In the genomic region with DNA sequence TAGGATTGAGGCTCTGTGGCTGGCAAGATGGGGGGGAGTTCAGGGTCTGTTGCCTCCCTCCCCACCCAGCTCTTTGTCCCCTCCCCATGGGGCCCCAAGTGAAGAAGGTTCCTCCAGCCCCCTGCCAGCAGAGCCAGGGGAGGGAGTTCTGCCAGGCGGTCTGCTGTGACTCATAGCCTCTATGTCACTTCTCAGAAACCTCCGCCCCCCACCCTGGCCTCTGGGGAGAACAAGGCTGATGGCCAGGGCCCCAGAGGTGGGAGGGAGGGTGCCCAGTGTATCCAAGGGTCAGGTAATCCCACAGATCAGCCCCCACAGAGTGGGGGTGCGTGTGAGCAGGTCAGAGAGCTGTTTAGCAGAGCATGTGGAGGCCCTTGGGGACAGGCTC, we compare ENCODE assay signal across 7 mouse cellular contexts. TPM values are rescaled to one million over a fixed set of nuclear protein-coding genes. Genes with fewer than 3 reads are reported as not detected.
A peak's percentile ranks its signal among the peaks of the same experiment; 100 is the strongest.
DNase-seq lines count a peak whose midpoint lies in the region; TF ChIP-seq lines count a peak whose summit lies in the region.

No protein-coding gene starts in this region.

- DNase-seq in thymus, adult 2 months: no peak
- no peak for DNase-seq in thymus, postnatal 10 days (ENCODE audit: low spot score in 2 of 2)
- DNase-seq in heart, postnatal 10 days: peak; percentile 67 to 78
- DNase-seq in limb, embryonic 10.5 days (ENCODE audit: low spot score): no peak
- no peak for DNase-seq in embryo, embryonic 10.5 days (ENCODE audit: low spot score)

- H3K79me2 ChIP-seq in myocyte (ENCODE audit: control insufficient read depth, insufficient read depth): peaks cover 59% of the 10 kb centered on the region

- no peak for TF ChIP-seq POLR2A in thymus, adult 2 months (IDR thresholded peaks at IDR 0.05; ENCODE audit: control insufficient read depth, extremely low read depth, insufficient read depth, low read length, poor library complexity)
- no peak for TF ChIP-seq POLR2A in bone marrow macrophage, adult 2 months (IDR thresholded peaks at IDR 0.05; ENCODE audit: borderline replicate concordance, low read depth, low read length)
- TF ChIP-seq POLR2A in myocyte (IDR thresholded peaks at IDR 0.05; ENCODE audit: insufficient read length, low read depth): peak; percentile 37

- H3K27ac ChIP-seq in thymus, adult 2 months (ENCODE audit: control insufficient read depth, insufficient read depth, low read length): peak overlapping the region; percentile 92; the same call in 1 of the 2 replicates
- peak overlapping the region; percentile 94 for H3K27ac ChIP-seq in bone marrow macrophage, adult 2 months (ENCODE audit: insufficient read depth, low read depth, low read length)
- H3K27ac ChIP-seq in limb, embryonic 10.5 days: peak overlapping the region; percentile 100

- H3K4me1 ChIP-seq in thymus, adult 2 months (replicated peaks; ENCODE audit: control insufficient read depth, insufficient read depth, low read length): peaks cover 41% of the 10 kb centered on the region
- H3K4me1 ChIP-seq in bone marrow macrophage, adult 2 months (ENCODE audit: control insufficient read depth, insufficient read depth, low read length): peaks cover 31% of the 10 kb centered on the region
- peaks cover 65% of the 10 kb centered on the region for H3K4me1 ChIP-seq in limb, embryonic 10.5 days

- H3K4me2 ChIP-seq in myocyte (ENCODE audit: low read depth): peak overlapping the region; percentile 97

- peak overlapping the region; percentile 96; the same call in 1 of the 2 replicates for H3K4me3 ChIP-seq in thymus, adult 2 months (ENCODE audit: control insufficient read depth, insufficient read depth, low read length)
- H3K4me3 ChIP-seq in bone marrow macrophage, adult 2 months (ENCODE audit: insufficient read depth, low read length): peak overlapping the region; percentile 73
- peak overlapping the region; percentile 93 for H3K4me3 ChIP-seq in limb, embryonic 10.5 days
- peak overlapping the region; percentile 100 for H3K4me3 ChIP-seq in myocyte

- WGBS in thymus, adult 2 months: 75% methylated on average over 3 of the region's 3 CpGs
- 46% methylated on average over 3 of the region's 3 CpGs for WGBS in limb, embryonic 10.5 days

- H3K27me3 ChIP-seq in thymus, adult 2 months (ENCODE audit: control insufficient read depth, insufficient read depth, low read length): no peaks in the 10 kb centered on the region
- H3K27me3 ChIP-seq in limb, embryonic 10.5 days (ENCODE audit: low read depth, poor library complexity, severe bottlenecking): no peaks in the 10 kb centered on the region
- no peaks in the 10 kb centered on the region for H3K27me3 ChIP-seq in myocyte (ENCODE audit: control insufficient read depth, insufficient read depth, insufficient read length)

- H3K9me3 ChIP-seq in limb, embryonic 10.5 days (replicated peaks): no peaks in the 10 kb centered on the region

- TF ChIP-seq CTCF in thymus, adult 2 months (IDR thresholded peaks at IDR 0.05; ENCODE audit: borderline replicate concordance, control insufficient read depth, extremely low read depth, insufficient read depth, low read length, poor library complexity): no peak
- no peak for TF ChIP-seq CTCF in bone marrow macrophage, adult 2 months (IDR thresholded peaks at IDR 0.05; ENCODE audit: low read depth, low read length)

- peak overlapping the region; percentile 69 for H3ac ChIP-seq in myocyte (ENCODE audit: control insufficient read depth, insufficient read length)

- peaks cover 47% of the 10 kb centered on the region for H3K36me3 ChIP-seq in thymus, adult 2 months (ENCODE audit: control insufficient read depth, insufficient read depth, low read length)
- H3K36me3 ChIP-seq in limb, embryonic 10.5 days: peaks cover 89% of the 10 kb centered on the region
- peaks cover 53% of the 10 kb centered on the region for H3K36me3 ChIP-seq in myocyte (ENCODE audit: control insufficient read depth, insufficient read depth)

- intact Hi-C loops in heart, postnatal 10 days (cut with DNase I): no loop called here

TF ChIP-seq in myocyte, 11 proteins besides CTCF, POLR2A, EP300 and RAD21:
- TF ChIP-seq MYOG (IDR thresholded peaks at IDR 0.05; ENCODE audit: control insufficient read depth in 1 of 3, insufficient read depth in 1 of 3, insufficient read length in 2 of 3, low read depth in 2 of 3): no peak
- no peak for TF ChIP-seq POLR2AphosphoS2 (IDR thresholded peaks at IDR 0.05; ENCODE audit: insufficient read length, low read depth)
- TF ChIP-seq REST (IDR thresholded peaks at IDR 0.05; ENCODE audit: insufficient read depth, insufficient read length): no peak
- TF ChIP-seq E2F4 (IDR thresholded peaks at IDR 0.05; ENCODE audit: insufficient read depth): no peak
- no peak for TF ChIP-seq SRF (IDR thresholded peaks at IDR 0.05; ENCODE audit: control insufficient read depth, insufficient read length, low read depth)
- no peak for TF ChIP-seq TCF12 (IDR thresholded peaks at IDR 0.05; ENCODE audit: insufficient read depth, poor library complexity, severe bottlenecking)
- no peak for TF ChIP-seq MAX (IDR thresholded peaks at IDR 0.05; ENCODE audit: low read depth)
TF ChIP-seq in myocyte: peak in this region for 0.

RNA-seq across cellular contexts. Expression of a gene that starts 4.8 kb away (rescaled TPM):
- 342 and 374 TPM in 2 replicates for polyA plus RNA-seq in thymus, adult 2 months (2012; rRNA removed)
- 32.9 and 40.5 TPM in 2 replicates for polyA plus RNA-seq in bone marrow macrophage, adult 2 months (2012; ENCODE audit: insufficient read depth, insufficient read length, missing spikeins)
- 100 to 1,000 TPM; 132 to 190 TPM for total RNA-seq in heart, postnatal 10 days (2021)
- 26.2 and 27.1 TPM in 2 replicates for polyA plus RNA-seq in limb, embryonic 10.5 days (2016; fragmentation: Nextera tagmentation; extraction: Ambion mirVana)
- 131 TPM for polyA plus RNA-seq in myocyte (2012; fragmentation: generic; extraction: Trizol)

RNA-seq across cellular contexts. Expression of a gene that starts 12.2 kb away (rescaled TPM):
- polyA plus RNA-seq in thymus, adult 2 months (2012; rRNA removed): 34.0 and 37.7 TPM in 2 replicates
- 2.0 and 2.9 TPM in 2 replicates for polyA plus RNA-seq in bone marrow macrophage, adult 2 months (2012; ENCODE audit: insufficient read depth, insufficient read length, missing spikeins)
- total RNA-seq in heart, postnatal 10 days (2021): 1 to 10 TPM; 3.2 to 4.1 TPM
- polyA plus RNA-seq in limb, embryonic 10.5 days (2016; fragmentation: Nextera tagmentation; extraction: Ambion mirVana): 3.3 and 4.7 TPM in 2 replicates
- polyA plus RNA-seq in myocyte (2012; fragmentation: generic; extraction: Trizol): 10.0 TPM

RNA-seq across cellular contexts. Expression of a gene that starts 12.9 kb away (rescaled TPM):
- polyA plus RNA-seq in thymus, adult 2 months (2012; rRNA removed): 173 and 193 TPM in 2 replicates
- polyA plus RNA-seq in bone marrow macrophage, adult 2 months (2012; ENCODE audit: insufficient read depth, insufficient read length, missing spikeins): 48.0 and 49.8 TPM in 2 replicates
- 100 to 1,000 TPM; 113 to 134 TPM for total RNA-seq in heart, postnatal 10 days (2021)
- polyA plus RNA-seq in limb, embryonic 10.5 days (2016; fragmentation: Nextera tagmentation; extraction: Ambion mirVana): 90.7 and 129 TPM in 2 replicates
- polyA plus RNA-seq in myocyte (2012; fragmentation: generic; extraction: Trizol): 54.2 TPM

RNA-seq across cellular contexts. Expression of a gene that starts 14.4 kb away (rescaled TPM):
- 1,163 and 1,361 TPM in 2 replicates for polyA plus RNA-seq in thymus, adult 2 months (2012; rRNA removed)
- 198 TPM in 2 replicates for polyA plus RNA-seq in bone marrow macrophage, adult 2 months (2012; ENCODE audit: insufficient read depth, insufficient read length, missing spikeins)
- 1,000 to 10,000 TPM; 1,058 to 1,125 TPM for total RNA-seq in heart, postnatal 10 days (2021)
- polyA plus RNA-seq in limb, embryonic 10.5 days (2016; fragmentation: Nextera tagmentation; extraction: Ambion mirVana): 487 and 503 TPM in 2 replicates
- polyA plus RNA-seq in myocyte (2012; fragmentation: generic; extraction: Trizol): 1,163 TPM

RNA-seq across cellular contexts. Expression of a gene that starts 19.9 kb away (rescaled TPM):
- 11.1 and 14.8 TPM in 2 replicates for polyA plus RNA-seq in thymus, adult 2 months (2012; rRNA removed)
- 22.7 and 23.9 TPM in 2 replicates for polyA plus RNA-seq in bone marrow macrophage, adult 2 months (2012; ENCODE audit: insufficient read depth, insufficient read length, missing spikeins)
- 1 to 10 TPM; 3.1 to 3.4 TPM for total RNA-seq in heart, postnatal 10 days (2021)
- polyA plus RNA-seq in limb, embryonic 10.5 days (2016; fragmentation: Nextera tagmentation; extraction: Ambion mirVana): 8.7 and 13.1 TPM in 2 replicates
- 23.5 TPM for polyA plus RNA-seq in myocyte (2012; fragmentation: generic; extraction: Trizol)

Comparison
In these comparisons a context has a peak if more than half of its experiments do, and no peak if none do; other contexts are left out.
1. DNase-seq: peak in heart, postnatal 10 days (2 of 2); none in thymus, adult 2 months (single experiment), thymus, postnatal 10 days (0 of 2), limb, embryonic 10.5 days (single experiment) and embryo, embryonic 10.5 days (single experiment).
2. Peak in every context shown above with its lines, with median percentiles within 50 percentile points of each other: H3K27ac ChIP-seq and H3K4me3 ChIP-seq.